Mouse (Mus musculus) testis, adult 10 weeks (tissue): ENCODE data around the gene Olfr6. TPM values are rescaled to one million over a fixed set of nuclear protein-coding genes. Genes with fewer than 3 reads are reported as not detected.

Experiments
- polyA plus RNA-seq: library from polyadenylated mRNA; stranded (reverse); fragments of 350-450 nt; fragmentation: Illumina TruSeq; extraction: RNeasy Lipid Tissue Mini Kit (QIAGEN cat#74804); gene quantifications from one replicate; pipeline ENCODE4 v1.2.3, GENCODE M21; 2014; ENCODE audit warnings: low read depth, low replicate concordance

The Olfr6 gene
- polyA plus RNA-seq, result 0.07 TPM

GRCm38 (mm10) chr7:106963837-106964236 lies at the start of gene Olfr6:
Olfr6 (minus strand) TSS chr7:106963937.

DNA sequence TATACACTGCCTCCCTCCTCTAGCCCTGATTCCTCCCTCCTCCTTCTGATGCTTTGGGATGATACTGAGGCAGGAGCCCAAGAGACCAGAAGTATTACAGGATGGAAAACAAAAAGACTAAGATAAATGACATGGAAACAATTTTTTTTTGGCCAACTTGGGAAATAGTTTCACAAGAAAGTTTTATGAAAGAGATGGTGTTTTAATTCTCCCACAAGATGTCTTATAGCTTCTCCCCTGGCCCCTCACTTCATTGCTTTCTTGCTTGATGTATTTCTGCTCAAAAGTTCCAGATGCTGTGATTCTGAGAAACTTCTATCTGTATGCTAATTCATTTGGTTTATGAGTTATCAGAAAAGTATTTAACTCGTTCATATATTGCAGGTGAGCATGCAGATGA lies 42.2 kb upstream of the Olfr6 start, which contains the start of gene Olfr2:
Gene Olfr2 (minus strand): TSS at position 101 of the 400 bp plus-strand sequence.

DNA sequence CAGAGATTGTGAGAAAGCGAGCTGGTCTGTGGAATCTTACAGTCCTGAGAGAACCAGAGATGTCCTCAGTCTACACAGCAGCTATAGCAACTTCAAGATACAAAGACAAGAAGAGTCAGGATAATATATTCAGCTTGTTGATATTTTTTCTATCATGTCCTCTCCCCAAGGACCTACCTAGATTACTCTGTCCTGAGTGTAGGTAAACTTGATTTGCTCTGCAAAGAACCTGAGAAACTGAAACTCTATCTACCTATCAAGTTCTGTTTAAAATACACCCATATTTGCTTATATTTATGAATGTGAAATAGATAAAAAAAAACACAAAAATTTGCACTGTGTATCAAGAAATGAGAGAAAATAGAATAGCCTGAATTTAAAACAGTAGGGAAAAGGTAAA lies 11.6 kb upstream of the Olfr6 start, which contains the start of gene Olfr711:
Gene Olfr711 (minus strand): TSS at position 101 of the 400 bp plus-strand sequence.

DNA sequence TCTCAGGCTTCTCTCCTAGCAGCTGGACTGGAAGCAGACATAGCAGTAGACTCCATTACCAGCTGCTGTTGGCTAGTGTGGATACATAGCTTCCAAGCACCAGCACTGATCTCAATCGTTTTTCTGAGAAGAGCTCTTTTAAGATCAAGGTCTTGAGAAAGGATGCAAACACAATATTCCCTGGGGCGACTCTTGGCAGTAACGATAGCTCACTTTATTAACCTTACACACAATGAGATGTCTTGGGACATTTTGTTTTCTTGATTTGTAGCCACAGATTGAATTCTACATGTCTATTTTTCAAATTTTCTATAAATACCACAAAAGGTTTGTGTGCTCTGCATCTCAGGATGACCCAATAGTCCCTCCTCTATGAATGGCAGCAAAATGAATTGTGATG lies 15.5 kb downstream of the Olfr6 start, which contains the start of gene Olfr710:
Gene Olfr710 (minus strand): TSS at position 101 of the 400 bp plus-strand sequence.

DNA sequence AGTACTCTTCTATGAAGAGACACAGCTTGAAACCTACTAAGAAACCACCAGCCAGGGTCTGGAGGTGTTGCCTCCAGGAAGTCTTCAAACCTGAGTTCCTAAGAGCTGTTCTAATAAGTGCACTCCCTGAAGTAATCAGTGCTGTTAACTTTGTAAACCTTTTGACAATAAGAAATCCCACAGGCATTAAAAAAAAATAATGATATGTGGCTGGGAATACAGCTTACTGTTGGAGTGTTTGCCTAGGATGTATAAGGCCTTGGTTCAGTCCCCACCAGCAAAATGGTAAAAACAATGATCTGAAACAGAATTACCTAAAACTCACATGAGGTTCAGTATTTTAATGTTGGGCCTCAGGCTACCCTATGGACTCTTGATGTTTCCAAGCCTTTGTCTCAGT lies 31.6 kb downstream of the Olfr6 start, which contains the start of gene Olfr709-ps1:
Gene Olfr709-ps1 (minus strand): TSS at position 101 of the 400 bp plus-strand sequence.

GRCm38 (mm10) chr7:106907676-106908075 lies 56.1 kb downstream of the Olfr6 start, which contains the start of gene Olfr1532-ps1:
Olfr1532-ps1 (plus strand) TSS chr7:106908001.

Other genes with a start within 250 kb of the Olfr6 start
- gene Olfr695, start 247.5 kb downstream of the Olfr6 start, polyA plus RNA-seq, result not detected
- gene Olfr697, start 221.5 kb downstream of the Olfr6 start, polyA plus RNA-seq, result 2.3 TPM
- not detected for gene Olfr698, start 208.5 kb downstream of the Olfr6 start, polyA plus RNA-seq
- gene Olfr699, start 170.7 kb downstream of the Olfr6 start, polyA plus RNA-seq, result 0.18 TPM
- gene Olfr700, start 155.1 kb downstream of the Olfr6 start, polyA plus RNA-seq, result 0.81 TPM
- gene Olfr701, start 149.8 kb downstream of the Olfr6 start, polyA plus RNA-seq, result 19.2 TPM
- gene Olfr702, start 130.0 kb downstream of the Olfr6 start, polyA plus RNA-seq, result not detected
- 1.0 TPM for gene Olfr703, start 120.6 kb downstream of the Olfr6 start, polyA plus RNA-seq
- gene Olfr704, start 100.8 kb downstream of the Olfr6 start, polyA plus RNA-seq, result not detected
- not detected for gene Olfr705, start 87.0 kb downstream of the Olfr6 start, polyA plus RNA-seq
- not detected for gene Olfr706, start 75.8 kb downstream of the Olfr6 start, polyA plus RNA-seq
- gene Olfr707, start 62.7 kb downstream of the Olfr6 start, polyA plus RNA-seq, result not detected
- not detected for gene Olfr1532-ps1, start 55.9 kb downstream of the Olfr6 start, polyA plus RNA-seq
- gene Olfr709-ps1, start 31.7 kb downstream of the Olfr6 start, polyA plus RNA-seq, result not detected
- not detected for gene Olfr710, start 15.6 kb downstream of the Olfr6 start, polyA plus RNA-seq
- not detected for gene Olfr711, start 11.5 kb upstream of the Olfr6 start, polyA plus RNA-seq
- not detected for gene Olfr2, start 42.1 kb upstream of the Olfr6 start, polyA plus RNA-seq
- gene Olfr713, start 67.2 kb upstream of the Olfr6 start, polyA plus RNA-seq, result not detected
- not detected for gene Olfr714, start 107.0 kb upstream of the Olfr6 start, polyA plus RNA-seq
- gene Olfr17, start 129.3 kb upstream of the Olfr6 start, polyA plus RNA-seq, result not detected
- 0.04 TPM for gene Olfr715b, start 146.4 kb upstream of the Olfr6 start, polyA plus RNA-seq
- not detected for gene Olfr715, start 167.1 kb upstream of the Olfr6 start, polyA plus RNA-seq
- 0.07 TPM for gene Olfr716, start 174.4 kb upstream of the Olfr6 start, polyA plus RNA-seq
- 471 TPM for gene Nlrp14, start 203.1 kb upstream of the Olfr6 start, polyA plus RNA-seq
- gene Rbmxl2, start 245.5 kb upstream of the Olfr6 start, polyA plus RNA-seq, result 12.4 TPM